Mouse (Mus musculus): ENCODE data around the gene Gm10563. TPM values are rescaled to one million over a fixed set of nuclear protein-coding genes. Genes with fewer than 3 reads are reported as not detected.

The Gm10563 gene
- total and polyA plus RNA-seq, 3 experiments = not detected

DNA sequence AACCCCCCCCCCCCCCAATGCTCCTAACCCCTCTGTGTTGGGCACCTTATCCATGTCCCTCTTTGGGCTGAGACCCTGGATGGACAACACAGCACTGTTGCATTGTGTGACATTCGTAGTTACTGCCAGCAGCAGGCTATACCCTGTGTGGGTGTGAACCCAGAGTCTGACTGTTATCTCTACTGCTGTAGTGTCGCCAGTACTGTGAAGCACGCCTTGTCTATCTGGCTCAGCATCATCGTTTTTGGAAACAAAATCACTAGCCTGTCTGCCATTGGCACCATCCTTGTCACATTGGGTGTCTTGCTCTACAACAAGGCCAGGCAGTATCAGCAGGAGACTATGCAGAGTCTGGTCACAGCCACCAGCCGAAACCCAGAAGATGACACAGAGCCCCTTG, 26.9 kb downstream of the Gm10563 start:
- intact Hi-C loops (cut with DNase I) = no loop called here
- no peaks in the 10 kb centered on the region for H3K79me2 ChIP-seq (replicated peaks; ENCODE audit: control insufficient read depth, insufficient read depth, low read length)
- no peaks in the 10 kb centered on the region for H3K36me3 ChIP-seq (ENCODE audit: control insufficient read depth, insufficient read depth, low read length)
- no peak for DNase-seq
- no peak overlapping the region for H3K4me3 ChIP-seq
- no peaks in the 10 kb centered on the region for H3K4me1 ChIP-seq (ENCODE audit: control insufficient read depth, insufficient read depth, low read length)
- no peaks in the 10 kb centered on the region for H3K27me3 ChIP-seq (ENCODE audit: control insufficient read depth, insufficient read depth, low read length)
- TF ChIP-seq POLR2A (IDR thresholded peaks at IDR 0.05; ENCODE audit: insufficient read depth, low read depth, low read length) (no peak), CTCF (IDR thresholded peaks at IDR 0.05) (no peak), EP300 (IDR thresholded peaks at IDR 0.05; ENCODE audit: insufficient read depth, low read depth, low read length) (no peak)
- H3K27ac ChIP-seq = no peak overlapping the region
- 80% methylated on average over 5 of the region's 5 CpGs for WGBS
- H3K9ac ChIP-seq (ENCODE audit: low read depth, low read length) = no peak overlapping the region

DNA sequence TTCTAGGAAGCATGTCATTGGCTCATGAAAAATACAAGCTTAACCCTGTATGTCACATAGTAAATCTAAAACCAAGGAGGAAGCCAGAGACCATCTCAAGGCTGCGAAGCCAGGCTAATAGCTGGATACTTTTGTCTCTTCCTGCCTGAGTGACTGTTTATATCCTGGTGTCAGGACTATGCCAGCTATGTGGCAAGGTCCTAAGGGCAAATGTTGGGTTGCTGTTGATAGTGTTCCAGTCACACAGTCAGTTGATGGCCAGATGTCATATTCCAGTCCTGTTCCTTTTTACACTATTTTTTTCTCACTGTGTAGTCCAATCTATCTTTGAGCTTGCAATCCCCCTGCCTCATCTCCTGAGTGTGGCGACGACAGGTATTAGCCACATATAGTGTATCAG, 31.9 kb downstream of the Gm10563 start:
- H3K27me3 ChIP-seq (ENCODE audit: control insufficient read depth, insufficient read depth, low read length) = no peaks in the 10 kb centered on the region
- H3K79me2 ChIP-seq (replicated peaks; ENCODE audit: control insufficient read depth, insufficient read depth, low read length) = no peaks in the 10 kb centered on the region
- H3K36me3 ChIP-seq (ENCODE audit: control insufficient read depth, insufficient read depth, low read length) = 0 out of 2 replicates have a peak, but pooled peaks cover 2% of the 10 kb centered on the region
- no peak overlapping the region for H3K27ac ChIP-seq
- H3K9ac ChIP-seq (ENCODE audit: low read depth, low read length) = no peak overlapping the region
- TF ChIP-seq EP300 (IDR thresholded peaks at IDR 0.05; ENCODE audit: insufficient read depth, low read depth, low read length) (no peak), CTCF (IDR thresholded peaks at IDR 0.05) (no peak), POLR2A (IDR thresholded peaks at IDR 0.05; ENCODE audit: insufficient read depth, low read depth, low read length) (no peak)
- H3K4me3 ChIP-seq = no peak overlapping the region
- WGBS = 98% methylated on average over 3 of the region's 3 CpGs
- intact Hi-C loops (cut with DNase I) = no loop called here
- no peak for DNase-seq
- H3K4me1 ChIP-seq (ENCODE audit: control insufficient read depth, insufficient read depth, low read length) = no peaks in the 10 kb centered on the region

DNA sequence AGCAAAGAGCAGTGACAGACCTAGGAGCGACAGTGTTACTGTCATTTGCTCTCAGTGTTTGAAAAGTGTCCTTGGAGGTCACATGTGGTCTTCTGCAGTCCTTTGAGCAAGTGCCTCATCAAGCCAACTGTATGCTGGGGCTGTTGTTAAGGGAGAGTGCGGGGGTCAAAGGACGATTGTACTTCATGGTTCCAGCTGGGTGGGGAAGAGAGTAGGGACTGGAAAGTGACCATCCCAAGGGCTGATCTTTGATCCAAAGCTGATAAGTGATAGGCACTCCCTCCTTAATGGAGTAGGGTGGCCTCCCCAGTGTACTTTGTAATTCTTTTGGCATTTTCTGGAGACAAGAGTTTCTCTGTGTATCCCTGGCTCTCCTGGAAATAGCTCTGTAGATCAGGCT, 33.3 kb downstream of the Gm10563 start:
- intact Hi-C loops (cut with DNase I) = no loop called here
- Histone ChIP-seq H3K27me3 (ENCODE audit: control insufficient read depth, insufficient read depth, low read length) (no peaks in the 10 kb centered on the region), H3K27ac (no peak overlapping the region), H3K79me2 (replicated peaks; ENCODE audit: control insufficient read depth, insufficient read depth, low read length) (no peaks in the 10 kb centered on the region), H3K4me3 (no peak overlapping the region), H3K9ac (ENCODE audit: low read depth, low read length) (no peak overlapping the region), H3K4me1 (ENCODE audit: control insufficient read depth, insufficient read depth, low read length) (no peaks in the 10 kb centered on the region), H3K36me3 (ENCODE audit: control insufficient read depth, insufficient read depth, low read length) (0 out of 2 replicates have a peak, but pooled peaks cover 2% of the 10 kb centered on the region)
- 88% methylated on average over 3 of the region's 3 CpGs for WGBS
- no peak for TF ChIP-seq CTCF (IDR thresholded peaks at IDR 0.05)
- TF ChIP-seq POLR2A (IDR thresholded peaks at IDR 0.05; ENCODE audit: insufficient read depth, low read depth, low read length) = no peak
- no peak for DNase-seq

DNA sequence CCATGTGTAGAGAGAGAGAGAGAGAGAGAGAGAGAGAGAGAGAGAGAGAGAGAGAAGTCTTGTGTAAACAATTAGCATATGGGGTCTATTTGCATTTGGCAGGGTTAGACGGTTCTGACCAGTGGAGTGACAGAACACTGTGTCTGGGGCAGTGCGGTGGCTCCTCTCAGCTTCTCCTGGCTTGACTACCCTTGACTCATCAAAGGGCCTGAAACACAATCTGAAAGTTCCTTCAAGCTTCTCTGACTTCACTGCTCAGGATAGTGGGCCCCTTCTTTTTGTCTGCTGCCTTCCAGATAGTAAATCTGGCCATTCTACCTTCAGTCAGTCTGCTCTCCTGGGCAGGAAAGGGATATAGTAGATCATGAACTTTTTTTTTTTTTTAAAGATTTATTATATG, 38.4 kb downstream of the Gm10563 start:
- H3K27ac ChIP-seq = no peak overlapping the region
- intact Hi-C loops (cut with DNase I) = no loop called here

DNA sequence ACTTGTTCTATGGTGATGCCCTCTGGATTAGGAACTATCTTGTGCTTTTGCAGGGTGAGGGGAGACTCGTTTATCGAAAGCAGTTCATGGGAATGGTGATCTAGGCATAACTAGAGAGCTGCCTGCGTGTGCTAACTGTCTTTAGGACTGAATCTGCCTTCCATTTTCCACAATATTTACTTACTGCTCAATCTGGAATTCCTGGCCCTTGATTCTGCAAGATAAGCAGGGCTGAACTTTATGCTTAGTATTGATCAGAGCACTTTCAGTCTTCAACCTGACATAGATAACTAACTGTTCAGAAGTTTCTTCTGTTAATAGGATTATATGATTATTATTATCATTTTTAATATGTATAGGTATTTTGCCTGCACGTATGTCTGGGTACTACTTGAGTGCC, 40.1 kb downstream of the Gm10563 start:
- no peak overlapping the region for H3K9ac ChIP-seq (ENCODE audit: low read depth, low read length)
- TF ChIP-seq POLR2A (IDR thresholded peaks at IDR 0.05; ENCODE audit: insufficient read depth, low read depth, low read length) (no peak), EP300 (IDR thresholded peaks at IDR 0.05; ENCODE audit: insufficient read depth, low read depth, low read length) (no peak), CTCF (IDR thresholded peaks at IDR 0.05) (no peak)
- intact Hi-C loops (cut with DNase I) = no loop called here
- WGBS = 90% methylated on average over 4 of the region's 4 CpGs
- H3K36me3 ChIP-seq (ENCODE audit: control insufficient read depth, insufficient read depth, low read length) = peaks cover 3% of the 10 kb centered on the region; the same call in 1 of the 2 replicates
- H3K4me3 ChIP-seq = no peak overlapping the region
- no peaks in the 10 kb centered on the region for H3K4me1 ChIP-seq (ENCODE audit: control insufficient read depth, insufficient read depth, low read length)
- H3K79me2 ChIP-seq (replicated peaks; ENCODE audit: control insufficient read depth, insufficient read depth, low read length) = no peaks in the 10 kb centered on the region
- no peak for DNase-seq
- H3K27me3 ChIP-seq (ENCODE audit: control insufficient read depth, insufficient read depth, low read length) = no peaks in the 10 kb centered on the region
- H3K27ac ChIP-seq = no peak overlapping the region

More for the DNA sequence above, 38.4 kb downstream of the Gm10563 start:
- Histone ChIP-seq H3K27me3 (ENCODE audit: control insufficient read depth, insufficient read depth, low read length) (no peaks in the 10 kb centered on the region), H3K36me3 (ENCODE audit: control insufficient read depth, insufficient read depth, low read length) (peaks cover 3% of the 10 kb centered on the region; the same call in 1 of the 2 replicates), H3K79me2 (replicated peaks; ENCODE audit: control insufficient read depth, insufficient read depth, low read length) (no peaks in the 10 kb centered on the region), H3K4me1 (ENCODE audit: control insufficient read depth, insufficient read depth, low read length) (no peaks in the 10 kb centered on the region), H3K9ac (ENCODE audit: low read depth, low read length) (no peak overlapping the region), H3K4me3 (no peak overlapping the region)
- 86% methylated on average over 2 of the region's 2 CpGs for WGBS
- no peak for DNase-seq
- no peak for TF ChIP-seq EP300 (IDR thresholded peaks at IDR 0.05; ENCODE audit: insufficient read depth, low read depth, low read length)
- TF ChIP-seq POLR2A (IDR thresholded peaks at IDR 0.05; ENCODE audit: insufficient read depth, low read depth, low read length) = no peak
- no peak for TF ChIP-seq CTCF (IDR thresholded peaks at IDR 0.05)

DNA sequence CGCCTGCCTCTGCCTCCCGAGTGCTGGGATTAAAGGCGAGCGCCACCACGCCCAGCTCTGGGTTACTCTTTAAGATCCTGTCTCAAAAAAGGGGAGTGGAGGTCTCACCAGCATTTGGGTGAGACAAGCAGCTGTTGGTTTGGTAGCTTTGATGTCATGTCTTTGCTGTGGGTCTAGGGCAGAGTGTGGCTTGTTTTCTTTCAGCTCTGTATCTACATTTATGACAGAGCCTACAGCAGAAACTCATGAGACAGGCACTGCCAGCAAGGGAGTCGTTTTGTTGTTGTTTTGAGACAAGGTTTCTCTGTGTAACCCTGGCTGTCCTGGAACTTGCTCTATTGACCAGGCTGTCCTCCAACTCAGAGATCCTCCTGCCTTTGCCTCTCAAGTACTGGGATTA, 41.4 kb downstream of the Gm10563 start:
- peaks cover 3% of the 10 kb centered on the region; the same call in 1 of the 2 replicates for H3K36me3 ChIP-seq (ENCODE audit: control insufficient read depth, insufficient read depth, low read length)
- no peak for DNase-seq
- no peak overlapping the region for H3K9ac ChIP-seq (ENCODE audit: low read depth, low read length)
- no peaks in the 10 kb centered on the region for H3K27me3 ChIP-seq (ENCODE audit: control insufficient read depth, insufficient read depth, low read length)
- no peaks in the 10 kb centered on the region for H3K4me1 ChIP-seq (ENCODE audit: control insufficient read depth, insufficient read depth, low read length)
- H3K27ac ChIP-seq = no peak overlapping the region
- 91% methylated on average over 6 of the region's 6 CpGs for WGBS
- intact Hi-C loops (cut with DNase I) = no loop called here
- TF ChIP-seq POLR2A (IDR thresholded peaks at IDR 0.05; ENCODE audit: insufficient read depth, low read depth, low read length) (no peak), EP300 (IDR thresholded peaks at IDR 0.05; ENCODE audit: insufficient read depth, low read depth, low read length) (no peak), CTCF (IDR thresholded peaks at IDR 0.05) (no peak)
- no peaks in the 10 kb centered on the region for H3K79me2 ChIP-seq (replicated peaks; ENCODE audit: control insufficient read depth, insufficient read depth, low read length)
- H3K4me3 ChIP-seq = no peak overlapping the region
